Mouse (Mus musculus): Measurements from ENCODE around the gene Bckdhb.

GRCm38 (mm10) chr9:84019627-84020026 is 94.7 kb downstream of the Bckdhb start:
- TF ChIP-seq CTCF (IDR thresholded peaks at IDR 0.05; ENCODE audit: extremely low read depth, insufficient read depth, insufficient read length, insufficient replicate concordance) = peak; percentile 15; the same call in 1 of the 2 replicates
- TF ChIP-seq POLR2A (IDR thresholded peaks at IDR 0.05; ENCODE audit: low read depth, low read length) = no peak

All from spleen, adult 2 months (tissue).